Mouse (Mus musculus) limb, embryonic 10.5 days (tissue): ENCODE measurements at regions not wholly inside any gene's neighbourhood (a gene's known extent, or its start where the extent isn't known, plus 50 kb on each side); places are given as distances from the start of the nearest gene placed in this dataset.
A peak's percentile ranks its signal among the peaks of the same experiment; 100 is the strongest.

Experiments used
- DNase-seq: peaks from one replicate; pipeline ENCODE4 v3.0.0-alpha.2; 2017; ENCODE audit warnings: low spot score
- H3K27ac ChIP-seq: fragments of 300-500 bp; sonication (generic); 2 replicates; pipeline ENCODE4 v1.5.1; 2016; ENCODE audit warnings: mild to moderate bottlenecking
- H3K27me3 ChIP-seq: fragments of 300-500 bp; sonication (generic); 2 replicates; pipeline ENCODE4 v1.6.1; 2016; ENCODE audit warnings: low read depth, mild to moderate bottlenecking; ENCODE audit not compliant: poor library complexity, severe bottlenecking
- H3K36me3 ChIP-seq: fragments of 300-500 bp; sonication (generic); 2 replicates; pipeline ENCODE4 v1.6.1; 2016; ENCODE audit warnings: mild to moderate bottlenecking, moderate library complexity
- H3K4me1 ChIP-seq: fragments of 300-500 bp; sonication (generic); 2 replicates; pipeline ENCODE4 v1.6.1; 2016
- H3K4me3 ChIP-seq: fragments of 300-500 bp; sonication (generic); 2 replicates; pipeline ENCODE4 v1.5.1; 2016; ENCODE audit warnings: mild to moderate bottlenecking, moderate library complexity
- H3K9me3 ChIP-seq: fragments of 300-500 bp; sonication (generic); replicated peaks from 2 replicates; pipeline ENCODE4 v1.6.1; 2016; ENCODE audit warnings: mild to moderate bottlenecking
- WGBS: fragments of 180-500 bp; shearing (Covaris S2); methylation state at CpG from one replicate; pipeline ENCODE4 v1.1.7; 2016; 5-methylcytosine and 5-hydroxymethylcytosine counted together

DNA sequence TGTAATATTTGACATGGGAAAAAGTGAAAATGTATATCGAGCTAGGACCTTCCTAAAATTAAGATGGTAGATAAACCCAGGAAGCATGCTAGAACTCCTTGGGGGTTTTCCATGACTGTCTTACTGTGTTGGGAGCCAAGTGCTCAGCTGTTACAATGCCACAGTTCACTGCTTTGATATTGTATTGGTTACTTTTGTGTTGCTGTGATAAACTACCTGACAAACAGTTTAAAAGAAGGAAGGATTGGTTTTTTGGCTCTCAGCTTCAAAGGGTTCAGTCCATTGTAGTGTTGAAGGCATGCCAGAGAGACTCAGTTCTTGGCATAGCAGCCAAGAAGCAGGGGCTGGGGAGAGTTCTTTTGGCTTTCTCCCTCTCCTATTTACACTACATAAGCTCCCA lies 272.1 kb upstream of the Fbxl7 start:
- WGBS = 88% methylated on average over 1 of the region's 1 CpGs
- DNase-seq = no peak
- H3K4me3 ChIP-seq = no peak overlapping the region
- no peaks in the 10 kb centered on the region for H3K27me3 ChIP-seq
- no peaks in the 10 kb centered on the region for H3K9me3 ChIP-seq
- H3K4me1 ChIP-seq = no peaks in the 10 kb centered on the region
- no peak overlapping the region for H3K27ac ChIP-seq
- no peaks in the 10 kb centered on the region for H3K36me3 ChIP-seq

DNA sequence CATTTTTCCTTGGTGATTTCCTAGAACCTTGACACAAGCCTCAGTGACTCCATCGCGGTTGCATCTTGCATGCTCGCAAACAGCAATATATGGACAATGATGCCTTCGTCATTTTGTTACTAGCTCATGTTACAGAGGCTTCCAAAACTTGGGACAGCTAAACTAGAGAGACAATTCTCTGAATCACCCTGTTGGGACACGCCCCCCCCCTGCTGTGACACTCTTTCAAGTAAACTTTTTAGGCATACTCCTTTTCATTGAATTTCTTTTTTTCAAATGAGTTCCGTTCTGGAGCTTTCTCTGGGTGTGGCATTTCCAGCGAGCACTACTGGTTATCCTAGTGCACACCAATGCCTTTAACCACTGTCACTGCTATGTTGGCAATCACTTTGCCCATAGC lies 274.5 kb upstream of the Fbxl7 start:
- H3K27me3 ChIP-seq = no peaks in the 10 kb centered on the region
- H3K4me3 ChIP-seq = no peak overlapping the region
- H3K4me1 ChIP-seq = no peaks in the 10 kb centered on the region
- no peak for DNase-seq
- no peaks in the 10 kb centered on the region for H3K36me3 ChIP-seq
- H3K27ac ChIP-seq = no peak overlapping the region
- WGBS = 88% methylated on average over 7 of the region's 7 CpGs
- no peaks in the 10 kb centered on the region for H3K9me3 ChIP-seq

DNA sequence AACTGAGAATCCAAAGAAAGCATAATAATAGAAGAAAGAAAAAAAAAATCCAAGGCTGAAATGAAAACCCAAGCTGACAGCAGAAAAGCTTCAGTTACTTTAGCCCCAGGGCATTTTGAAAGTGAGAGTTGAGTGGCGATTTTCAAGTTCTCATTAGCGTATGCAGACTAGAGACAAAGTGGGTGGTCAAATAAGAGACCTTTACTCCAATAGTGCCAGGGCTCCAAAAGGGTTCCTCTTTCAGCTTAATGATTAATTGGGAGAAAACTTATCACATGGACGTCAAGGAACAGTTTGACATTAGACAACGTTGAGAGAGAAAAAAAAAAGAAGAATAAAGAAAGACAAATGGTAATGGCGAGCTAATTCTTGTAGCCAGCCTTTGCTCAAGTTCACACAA lies 278.1 kb upstream of the Fbxl7 start:
- no peak for DNase-seq
- Histone ChIP-seq H3K4me3 (no peak overlapping the region), H3K4me1 (no peaks in the 10 kb centered on the region), H3K27ac (no peak overlapping the region), H3K9me3 (no peaks in the 10 kb centered on the region), H3K36me3 (no peaks in the 10 kb centered on the region), H3K27me3 (no peaks in the 10 kb centered on the region)
- WGBS = 46% methylated on average over 5 of the region's 5 CpGs

DNA sequence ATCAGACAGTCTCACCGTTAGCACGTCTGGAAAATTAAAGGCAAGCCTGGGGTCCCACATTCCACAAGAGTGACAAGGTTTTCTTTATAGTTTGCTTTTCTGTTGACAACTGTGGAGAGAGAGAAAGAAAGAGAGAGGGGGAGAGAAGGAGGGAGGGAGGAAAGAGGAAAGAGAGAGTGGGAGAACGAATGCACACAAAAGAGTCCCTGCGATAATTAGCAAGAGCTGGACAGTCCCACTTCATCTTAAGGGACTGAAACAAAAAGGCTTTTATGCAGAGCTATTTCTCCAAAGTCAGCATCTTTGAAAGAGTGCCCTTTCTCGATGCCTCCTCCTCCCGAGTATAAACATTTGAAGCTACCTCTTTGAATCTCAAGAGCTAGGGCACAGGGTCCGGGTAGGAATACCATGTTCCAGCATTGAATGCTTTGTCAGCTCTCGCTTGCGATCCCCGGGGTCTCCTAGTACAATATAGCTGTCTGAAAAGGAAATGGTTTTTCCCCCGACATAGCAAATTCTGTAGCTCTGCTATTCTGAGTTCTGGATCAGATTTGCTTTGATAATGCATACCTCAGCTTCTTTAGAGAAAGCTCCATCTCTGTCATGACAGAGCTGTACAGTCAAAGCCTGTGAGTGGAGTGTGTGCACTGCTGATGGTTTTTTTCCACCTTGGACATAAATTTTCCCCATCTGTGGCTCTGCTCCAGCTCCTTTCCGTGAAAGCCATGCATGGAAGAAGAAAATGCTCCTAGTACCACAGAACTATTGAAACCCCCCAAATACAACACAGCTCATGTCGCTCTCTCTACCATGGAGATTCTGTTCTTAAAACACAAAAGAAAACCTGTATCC lies 282.9 kb upstream of the Fbxl7 start:
- no peak for DNase-seq
- Histone ChIP-seq H3K36me3 (no peaks in the 10 kb centered on the region), H3K27ac (no peak overlapping the region), H3K4me3 (no peak overlapping the region), H3K4me1 (no peaks in the 10 kb centered on the region), H3K9me3 (no peaks in the 10 kb centered on the region), H3K27me3 (no peaks in the 10 kb centered on the region)
- 86% methylated on average over 13 of the region's 13 CpGs for WGBS

DNA sequence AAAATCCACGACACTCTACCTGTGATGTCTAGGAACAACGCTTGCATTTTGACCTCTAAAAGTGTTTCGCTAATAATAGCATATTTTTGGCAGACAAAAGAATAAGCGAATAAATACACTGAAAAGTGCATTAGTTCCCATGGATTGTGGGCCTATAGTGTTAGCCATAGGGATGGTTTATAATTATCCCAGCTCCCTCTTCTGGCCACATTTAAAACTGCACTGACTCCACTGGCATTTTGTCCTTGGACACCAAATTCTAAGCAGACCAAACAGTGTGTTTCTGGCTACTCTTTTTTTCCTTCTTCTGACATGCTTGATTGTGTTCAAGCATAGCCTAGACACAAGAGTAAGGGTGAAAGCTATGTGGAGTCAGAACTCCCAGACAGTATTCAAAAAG lies 276.8 kb upstream of the Ank start:
- Histone ChIP-seq H3K4me3 (no peak overlapping the region), H3K36me3 (no peaks in the 10 kb centered on the region), H3K4me1 (no peaks in the 10 kb centered on the region), H3K27ac (no peak overlapping the region), H3K9me3 (no peaks in the 10 kb centered on the region), H3K27me3 (no peaks in the 10 kb centered on the region)
- DNase-seq = no peak
- 61% methylated on average over 4 of the region's 4 CpGs for WGBS

DNA sequence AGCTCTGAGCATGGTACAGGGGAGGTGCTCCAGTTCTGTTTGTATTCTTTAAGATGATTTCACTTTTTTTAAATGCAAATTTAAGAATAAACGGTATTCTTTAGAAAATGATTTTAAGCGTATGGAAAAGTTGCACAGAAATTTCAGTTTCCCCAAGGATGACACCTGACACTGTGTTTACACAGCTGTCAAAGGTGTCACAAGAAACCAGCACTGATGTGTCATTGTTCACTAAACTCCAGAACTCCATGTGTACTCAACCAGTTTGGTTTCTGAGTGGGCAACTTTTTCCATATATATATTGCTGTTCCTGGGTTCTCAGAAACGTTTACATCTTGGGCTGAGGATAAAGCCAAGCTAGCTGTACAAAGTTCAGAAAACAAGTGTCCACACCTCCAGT lies 265.0 kb upstream of the Ank start:
- 92% methylated on average over 3 of the region's 3 CpGs for WGBS
- Histone ChIP-seq H3K27me3 (no peaks in the 10 kb centered on the region), H3K9me3 (no peaks in the 10 kb centered on the region), H3K4me1 (no peaks in the 10 kb centered on the region), H3K27ac (no peak overlapping the region), H3K36me3 (no peaks in the 10 kb centered on the region), H3K4me3 (no peak overlapping the region)
- DNase-seq = no peak

DNA sequence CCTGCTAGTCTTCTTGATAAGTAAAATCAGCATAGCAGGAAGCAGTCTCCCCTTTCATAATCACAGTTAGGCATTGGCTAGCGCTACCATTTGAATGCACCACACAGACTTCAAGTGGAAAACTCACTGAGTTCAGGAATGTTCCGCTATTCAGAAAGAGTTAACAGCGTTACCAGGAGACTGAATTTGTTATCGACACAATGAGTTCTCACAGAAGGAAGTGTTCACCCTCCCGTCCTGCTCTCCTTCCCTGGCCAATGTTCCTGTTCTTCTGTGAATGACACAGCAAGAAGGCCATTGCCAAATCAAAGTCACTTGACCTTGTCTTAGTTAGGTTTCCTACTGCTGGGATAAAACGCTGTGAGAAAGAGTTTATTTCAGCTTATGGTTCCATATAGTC lies 261.6 kb upstream of the Ank start:
- Histone ChIP-seq H3K4me3 (no peak overlapping the region), H3K27ac (no peak overlapping the region), H3K4me1 (peaks cover 16% of the 10 kb centered on the region), H3K27me3 (no peaks in the 10 kb centered on the region), H3K9me3 (no peaks in the 10 kb centered on the region), H3K36me3 (no peaks in the 10 kb centered on the region)
- 85% methylated on average over 6 of the region's 6 CpGs for WGBS
- no peak for DNase-seq

DNA sequence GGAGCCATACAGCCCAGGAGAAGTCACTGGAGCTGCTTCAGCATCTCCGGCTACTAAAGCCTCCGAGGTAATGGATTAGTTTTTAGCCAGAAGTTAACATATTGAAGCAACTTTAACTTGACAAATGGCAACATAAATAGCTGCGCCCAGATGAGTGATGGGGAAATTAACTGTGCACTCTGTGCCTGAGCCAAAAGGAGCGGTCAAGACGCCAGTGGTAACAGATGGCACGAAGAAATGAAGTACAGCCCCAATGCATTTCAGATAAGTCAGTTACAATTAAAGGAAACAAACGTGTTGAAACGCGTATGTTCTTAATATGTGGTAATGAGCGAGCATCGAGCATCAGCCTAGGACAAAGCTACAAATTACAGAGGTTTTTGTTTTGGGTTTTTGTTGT lies 259.0 kb upstream of the Ank start:
- 48% methylated on average over 11 of the region's 11 CpGs for WGBS

DNA sequence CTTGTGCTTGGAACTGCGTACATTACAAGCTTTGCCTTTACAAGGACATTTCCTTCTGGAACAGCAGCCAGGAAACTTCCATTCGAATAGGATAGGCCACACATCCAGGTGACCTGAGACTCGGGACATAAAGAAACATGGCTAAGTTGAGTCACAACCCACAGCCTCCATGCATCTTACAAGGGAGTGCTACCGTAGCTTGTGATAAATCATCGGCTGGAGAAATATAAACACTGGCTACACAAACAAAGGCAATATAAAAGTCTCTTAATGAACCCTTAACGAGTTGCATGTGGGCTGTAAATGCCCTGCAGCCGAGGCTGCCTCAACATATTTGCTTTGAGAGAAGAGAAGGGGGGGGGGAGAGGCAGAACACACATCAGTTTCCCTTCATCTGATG lies 250.1 kb upstream of the Ank start:
- Histone ChIP-seq H3K4me3 (no peak overlapping the region), H3K4me1 (peaks cover 20% of the 10 kb centered on the region), H3K27ac (peak overlapping the region; percentile 56), H3K9me3 (no peaks in the 10 kb centered on the region), H3K27me3 (no peaks in the 10 kb centered on the region), H3K36me3 (no peaks in the 10 kb centered on the region)
- DNase-seq = peak; percentile 50
- 19% methylated on average over 7 of the region's 7 CpGs for WGBS

More for the DNA sequence above, 259.0 kb upstream of the Ank start:
- H3K27ac ChIP-seq = no peak overlapping the region
- no peaks in the 10 kb centered on the region for H3K36me3 ChIP-seq
- H3K27me3 ChIP-seq = no peaks in the 10 kb centered on the region
- H3K4me3 ChIP-seq = no peak overlapping the region
- DNase-seq = no peak
- peaks cover 16% of the 10 kb centered on the region for H3K4me1 ChIP-seq
- no peaks in the 10 kb centered on the region for H3K9me3 ChIP-seq

DNA sequence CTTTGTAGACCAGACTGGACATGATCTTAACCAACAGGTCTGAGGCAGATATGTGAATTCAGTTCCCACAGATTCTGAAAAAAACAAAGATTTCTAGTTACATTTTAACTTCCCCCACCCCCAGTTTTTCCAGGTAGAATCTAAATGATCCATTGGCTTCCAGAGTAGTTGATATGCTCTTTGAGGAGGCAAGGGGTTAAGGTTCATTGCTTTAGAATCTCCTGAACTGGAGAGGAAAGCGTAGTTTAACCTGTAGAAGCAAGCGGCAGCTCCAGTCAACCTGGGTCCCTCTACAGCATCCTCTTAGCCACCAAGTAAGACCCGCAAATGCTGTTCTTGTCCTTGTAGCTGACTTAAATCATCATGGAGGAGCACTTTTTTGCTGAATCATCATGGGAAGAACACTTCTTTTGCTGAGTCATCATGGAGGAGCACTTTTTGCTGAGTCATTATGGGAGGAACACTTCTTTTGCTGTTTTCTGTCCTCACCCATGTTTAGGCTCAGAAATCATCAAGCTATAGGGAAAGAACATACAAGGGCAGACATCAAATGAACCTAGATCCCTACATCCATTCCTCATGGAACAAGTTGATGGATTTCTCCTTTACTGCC lies 247.2 kb upstream of the Ank start:
- DNase-seq = no peak
- 95% methylated on average over 3 of the region's 3 CpGs for WGBS
- Histone ChIP-seq H3K36me3 (no peaks in the 10 kb centered on the region), H3K27ac (no peak overlapping the region), H3K27me3 (no peaks in the 10 kb centered on the region), H3K4me3 (no peak overlapping the region), H3K4me1 (peaks cover 20% of the 10 kb centered on the region), H3K9me3 (no peaks in the 10 kb centered on the region)

DNA sequence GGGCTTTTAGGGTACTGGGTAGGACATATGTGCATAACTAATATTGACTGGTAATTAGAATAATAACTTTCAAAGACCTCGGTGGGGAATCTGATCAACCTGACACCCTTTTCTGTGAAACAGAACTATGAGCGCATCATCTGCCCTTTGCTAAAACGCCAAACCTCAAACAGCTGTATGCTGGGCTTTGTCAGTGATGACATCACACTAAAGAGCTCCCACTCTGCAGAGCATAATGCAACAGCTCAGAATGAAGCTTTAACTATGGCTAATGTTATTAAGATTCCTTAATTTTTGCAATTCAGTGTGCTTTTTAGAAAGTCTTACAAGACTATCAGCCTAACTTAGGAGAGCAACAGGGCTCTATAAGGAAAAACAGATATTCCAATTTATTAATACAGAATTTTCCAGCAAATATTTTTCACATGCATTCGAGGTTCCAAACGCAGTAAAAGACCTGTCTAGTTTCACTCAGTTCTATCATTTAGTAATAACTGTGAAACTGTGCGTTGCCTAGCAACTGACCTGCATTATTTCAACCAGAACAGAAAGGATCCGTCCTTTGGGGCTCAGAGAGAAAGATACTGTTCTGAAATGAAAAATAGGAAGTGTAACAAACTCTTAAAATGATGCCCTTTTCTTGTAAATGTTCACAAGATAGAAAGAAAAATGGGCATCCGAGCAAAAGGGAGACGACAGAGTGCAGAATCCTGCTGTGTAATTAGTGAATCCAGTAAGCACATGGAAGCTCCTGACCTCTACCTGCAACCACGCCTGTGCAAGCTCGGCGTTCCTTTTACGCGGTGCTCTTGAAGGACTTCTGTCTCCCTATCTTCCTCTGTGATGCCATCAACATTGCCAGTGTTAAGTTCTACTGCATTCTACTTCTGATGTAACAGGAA lies 242.6 kb upstream of the Ank start:
- H3K27me3 ChIP-seq = no peaks in the 10 kb centered on the region
- WGBS = 82% methylated on average over 14 of the region's 14 CpGs
- DNase-seq = no peak
- no peaks in the 10 kb centered on the region for H3K36me3 ChIP-seq
- H3K4me1 ChIP-seq = no peaks in the 10 kb centered on the region
- no peaks in the 10 kb centered on the region for H3K9me3 ChIP-seq
- no peak overlapping the region for H3K27ac ChIP-seq
- H3K4me3 ChIP-seq = no peak overlapping the region

DNA sequence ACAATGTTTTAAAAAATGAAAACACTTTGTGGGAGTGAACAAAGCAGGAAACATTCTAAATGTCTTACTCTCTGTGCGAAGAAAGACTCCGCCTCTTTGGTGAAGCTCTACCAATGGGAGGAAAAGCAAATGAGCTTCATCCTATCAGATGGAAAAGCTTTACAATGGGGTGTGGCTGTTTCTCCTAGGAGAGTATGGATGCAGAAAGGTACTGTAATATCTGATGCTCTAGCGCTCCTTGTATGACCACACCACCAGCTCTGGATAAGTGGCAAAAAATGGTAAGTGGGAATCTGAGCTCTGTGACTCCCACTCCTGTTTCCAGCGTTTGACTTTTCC lies 242.0 kb upstream of the Ank start:
- Histone ChIP-seq H3K4me3 (no peak overlapping the region), H3K4me1 (no peaks in the 10 kb centered on the region), H3K9me3 (no peaks in the 10 kb centered on the region), H3K27ac (no peak overlapping the region), H3K36me3 (no peaks in the 10 kb centered on the region), H3K27me3 (no peaks in the 10 kb centered on the region)
- 87% methylated on average over 4 of the region's 4 CpGs for WGBS
- no peak for DNase-seq

DNA sequence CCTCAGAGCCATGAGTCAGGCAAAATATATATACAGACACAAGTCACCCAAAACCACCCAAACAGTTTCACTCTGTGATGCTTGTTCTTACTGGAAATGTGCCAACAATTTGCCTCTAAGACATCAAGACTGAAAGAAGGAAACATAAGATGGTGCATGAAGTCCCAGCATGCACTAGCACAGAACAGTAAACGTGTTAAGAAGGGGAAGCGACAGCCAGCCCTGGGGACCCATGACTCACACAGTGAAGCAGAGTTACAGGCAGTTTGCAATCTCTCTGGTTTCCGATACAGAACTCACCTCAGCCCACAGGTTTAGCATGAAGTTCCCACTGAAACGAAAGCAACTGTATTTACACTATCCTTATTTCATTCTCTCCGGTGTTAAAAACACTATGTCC lies 233.7 kb upstream of the Ank start:
- WGBS = 85% methylated on average over 5 of the region's 5 CpGs

More for the DNA sequence above, 233.7 kb upstream of the Ank start:
- no peaks in the 10 kb centered on the region for H3K36me3 ChIP-seq
- H3K9me3 ChIP-seq = no peaks in the 10 kb centered on the region
- H3K4me3 ChIP-seq = no peak overlapping the region
- DNase-seq = no peak
- peaks cover 7% of the 10 kb centered on the region; the same call in 1 of the 2 replicates for H3K4me1 ChIP-seq
- no peaks in the 10 kb centered on the region for H3K27me3 ChIP-seq
- no peak overlapping the region for H3K27ac ChIP-seq
